Mouse (Mus musculus) E14TG2a.4 (cell line): Measurements from ENCODE around the gene Syn3.

Source experiments
- CTCF ChIP-seq: conservative IDR thresholded peaks from 2 replicates; pipeline ENCODE4 v1.5.1; 2014; ENCODE audit warnings: low read length
- NANOG ChIP-seq: IDR thresholded peaks from 2 replicates; pipeline ENCODE4 v1.6.1; 2014; ENCODE audit warnings: borderline replicate concordance, low read length, mixed read lengths
- POU5F1 ChIP-seq: IDR thresholded peaks from 2 replicates; pipeline ENCODE4 v1.6.1; 2014; ENCODE audit warnings: low read length, borderline replicate concordance

- TF ChIP-seq CTCF, result no peak
- no peak for TF ChIP-seq NANOG
- TF ChIP-seq POU5F1, result no peak
These were observed 194.1 kb downstream of the Syn3 start for GRCm38 (mm10) chr10:86304583-86304982.
